12 mouse cellular contexts compared by ENCODE assay signal in the genomic region with DNA sequence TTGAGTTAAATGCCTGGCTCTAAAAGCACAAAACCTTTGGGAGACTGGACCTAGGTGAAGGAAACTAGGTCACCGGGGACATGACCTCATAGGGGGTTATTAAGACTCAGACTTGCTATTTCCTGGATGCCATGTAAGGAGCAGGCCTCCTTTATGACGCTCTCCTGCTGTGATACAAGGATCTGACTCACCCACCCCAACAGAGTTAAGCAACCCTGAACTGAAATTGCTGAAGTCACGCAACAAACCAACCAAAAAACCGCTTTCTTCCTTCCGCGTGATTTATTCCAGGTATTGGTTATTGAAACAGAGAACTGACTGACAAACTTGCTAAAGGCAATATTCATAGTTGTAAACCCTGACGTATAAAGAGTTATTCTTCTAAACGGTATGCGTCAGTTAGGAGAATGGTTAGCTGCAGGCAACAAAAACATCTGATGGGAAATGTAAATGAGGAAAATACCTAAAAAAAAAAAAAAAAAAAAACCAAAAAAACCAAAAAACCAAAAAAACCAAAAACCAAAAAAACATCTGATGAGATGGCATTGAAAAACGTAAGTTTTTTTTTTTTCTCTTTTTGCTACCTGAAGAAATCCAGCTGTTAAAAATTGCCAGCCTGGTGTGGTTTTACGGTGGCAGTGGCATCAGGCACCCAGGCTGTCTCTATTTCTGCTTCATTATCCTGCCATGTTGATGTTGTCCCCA.
DNase-seq lines count a peak whose midpoint lies in the region; ATAC-seq and TF ChIP-seq lines count a peak whose summit lies in the region.
"Had no signal": no experiment of that assay in that cellular context is flagged by ENCODE, and none has a peak within 500 bp of the region (broad histone marks: within the 10 kb centered on the region; RNA-seq: fewer than 3 reads in every experiment).

No protein-coding gene starts in this region.

- no peaks in the 10 kb centered on the region for H3K9me3 ChIP-seq in lung, postnatal 0 days (ENCODE audit: low read length)
- no peaks in the 10 kb centered on the region for H3K9me3 ChIP-seq in liver, postnatal 0 days (ENCODE audit: low read length)
- H3K9me3 ChIP-seq: embryonic facial prominence, embryonic 12.5 days; forebrain, embryonic 10.5 days; G1E; liver, embryonic 13.5 days; neural tube, embryonic 12.5 days had no signal

- DNase-seq in lung, postnatal 0 days (ENCODE audit: low spot score) = peak; percentile 60
- no peak for DNase-seq in lung, postnatal 10 days
- peak; percentile 84 for DNase-seq in NIH3T3 (ENCODE audit: low read depth)
- no peak for DNase-seq in liver, postnatal 0 days
- no peak for DNase-seq in ovary, postnatal 10 days (ENCODE audit: low spot score)

- H3K27me3 ChIP-seq in lung, postnatal 0 days (replicated peaks; ENCODE audit: insufficient read depth, low read length) = no peaks in the 10 kb centered on the region
- H3K27me3 ChIP-seq in liver, postnatal 0 days (ENCODE audit: insufficient read depth, low read length) = no peaks in the 10 kb centered on the region
- H3K27me3 ChIP-seq: embryonic facial prominence, embryonic 12.5 days; liver, embryonic 13.5 days; neural tube, embryonic 12.5 days had no signal

- WGBS in lung, postnatal 0 days = 75% methylated on average over 11 of the region's 11 CpGs
- 63% methylated on average over 11 of the region's 11 CpGs for WGBS in liver, postnatal 0 days (ENCODE audit: insufficient replicate concordance)

- ATAC-seq in lung, postnatal 0 days = peak; percentile 47; the same call in 1 of the 2 replicates
- ATAC-seq in granulocyte monocyte progenitor cell, adult 5-6 weeks (replicated peaks; ENCODE audit: poor library complexity, severe bottlenecking) = peak; percentile 80
- ATAC-seq in liver, postnatal 0 days = no peak
- no peak for ATAC-seq in activated CD4-positive, CD25-positive, alpha-beta regulatory T cell, adult 4 months

- no peak overlapping the region for H3K9ac ChIP-seq in lung, postnatal 0 days (replicated peaks; ENCODE audit: low read depth)
- no peak overlapping the region for H3K9ac ChIP-seq in liver, postnatal 0 days (replicated peaks)

- no peak overlapping the region for H3K4me2 ChIP-seq in lung, postnatal 0 days (replicated peaks; ENCODE audit: low read depth, low read length)
- H3K4me2 ChIP-seq in liver, postnatal 0 days (ENCODE audit: low read depth, low read length) = no peak overlapping the region

- H3K4me1 ChIP-seq in lung, postnatal 0 days (ENCODE audit: insufficient read depth, low read depth, low read length) = no peaks in the 10 kb centered on the region
- peaks cover 8% of the 10 kb centered on the region for H3K4me1 ChIP-seq in liver, postnatal 0 days (ENCODE audit: insufficient read depth)
- H3K4me1 ChIP-seq: embryonic facial prominence, embryonic 12.5 days; neural tube, embryonic 12.5 days had no signal

- H3K4me3 ChIP-seq in lung, postnatal 0 days (ENCODE audit: low read depth, low read length) = no peak overlapping the region
- H3K4me3 ChIP-seq in liver, postnatal 0 days (ENCODE audit: low read depth, low read length) = no peak overlapping the region

- no peaks in the 10 kb centered on the region for H3K36me3 ChIP-seq in lung, postnatal 0 days (ENCODE audit: insufficient read depth, low read length)
- no peaks in the 10 kb centered on the region for H3K36me3 ChIP-seq in liver, postnatal 0 days (replicated peaks; ENCODE audit: insufficient read depth, low read length)
- H3K36me3 ChIP-seq: embryonic facial prominence, embryonic 12.5 days; forebrain, embryonic 10.5 days; G1E; liver, embryonic 13.5 days; neural tube, embryonic 12.5 days had no signal

- no peak overlapping the region for H3K27ac ChIP-seq in lung, postnatal 0 days (ENCODE audit: low read length)
- no peak overlapping the region; the same call in 1 of the 2 replicates for H3K27ac ChIP-seq in liver, postnatal 0 days (ENCODE audit: low read depth)
- H3K27ac ChIP-seq: liver, embryonic 13.5 days; neural tube, embryonic 12.5 days had no signal

- TF ChIP-seq CTCF in lung, postnatal 0 days (IDR thresholded peaks at IDR 0.05) = no peak
- TF ChIP-seq CTCF in liver, postnatal 0 days (IDR thresholded peaks at IDR 0.05; ENCODE audit: low read depth) = no peak

- no peak for TF ChIP-seq EP300 in lung, postnatal 0 days (IDR thresholded peaks at IDR 0.05)
- TF ChIP-seq EP300 in liver, postnatal 0 days (IDR thresholded peaks at IDR 0.05; ENCODE audit: low read depth) = no peak

Comparison
In these comparisons a context has a peak if more than half of its experiments do, and no peak if none do; other contexts are left out.
1. DNase-seq: peak in lung, postnatal 0 days (single experiment) and NIH3T3 (single experiment); none in lung, postnatal 10 days (single experiment), liver, postnatal 0 days (single experiment) and ovary, postnatal 10 days (single experiment).
2. ATAC-seq: peak in lung, postnatal 0 days (single experiment) and granulocyte monocyte progenitor cell, adult 5-6 weeks (single experiment); none in liver, postnatal 0 days (single experiment) and activated CD4-positive, CD25-positive, alpha-beta regulatory T cell, adult 4 months (single experiment).